Mouse (Mus musculus) granulocyte monocyte progenitor cell, adult 5-6 weeks (primary cell): ENCODE measurements around the gene Pxn. TPM values are rescaled to one million over a fixed set of nuclear protein-coding genes. Genes with fewer than 3 reads are reported as not detected.

Source experiments
- ATAC-seq: replicated peaks from 2 replicates; pipeline ENCODE4 v1.8.0; 2016; ENCODE audit warnings: mild to moderate bottlenecking, moderate TSS enrichment, inconsistent platforms; ENCODE audit not compliant: poor library complexity, severe bottlenecking
- total RNA-seq, 2 experiments: library from RNA; stranded (forward) in 1 of 2; stranded (reverse) in 1 of 2; fragments of 200-712, 200-1000 nt in 1 of 2; fragments of >200 nt in 1 of 2; fragmentation: Nextera tagmentation in 1 of 2; gene quantifications; 2 replicates each; pipeline ENCODE4 v1.2.3; 2014 to 2017

Gene Pxn
- total RNA-seq (2014; fragmentation: Nextera tagmentation) = 56.2 and 57.1 TPM in 2 replicates
- 110 and 111 TPM in 2 replicates for total RNA-seq (2017)

DNA sequence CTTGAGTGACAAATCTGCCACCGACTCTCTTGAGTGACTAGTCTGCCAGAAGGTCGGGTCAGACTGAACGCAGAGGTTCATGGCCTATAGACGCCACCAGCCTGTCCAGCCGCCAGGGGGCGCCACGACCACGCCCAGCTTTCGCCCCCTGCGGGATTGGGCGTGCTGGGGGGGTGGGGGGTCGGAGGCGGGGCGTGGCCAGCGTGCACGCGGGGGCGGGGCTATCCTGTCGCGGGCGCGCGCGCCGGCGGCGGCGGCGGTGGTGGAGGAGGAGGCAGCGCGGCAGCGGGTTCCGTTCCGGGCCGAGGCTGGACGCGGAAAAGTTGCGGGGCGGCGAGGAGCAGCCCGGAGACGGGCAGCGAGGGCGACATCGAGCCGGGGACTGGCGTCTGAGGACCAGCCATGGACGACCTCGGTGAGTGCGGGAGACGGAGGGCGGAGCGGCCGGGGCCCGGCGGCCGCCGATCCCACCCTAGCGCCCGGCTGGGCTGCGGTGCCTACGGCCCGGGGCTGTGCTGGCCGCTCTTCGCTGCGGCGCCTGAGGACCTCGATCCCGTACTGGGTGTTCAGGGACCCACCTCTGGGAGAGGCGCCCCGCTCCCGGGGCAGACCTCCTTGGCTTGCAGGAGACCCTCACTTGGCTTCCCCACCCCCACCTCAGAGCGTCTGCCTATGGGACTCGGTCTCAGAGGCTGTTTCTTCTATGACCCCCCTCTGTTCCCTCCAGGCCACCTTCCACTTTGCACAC lies at the start of gene Pxn:
Gene Pxn (plus strand): TSS at position 223 of the 748 bp plus-strand sequence.
- peak; percentile 78 for ATAC-seq

DNA sequence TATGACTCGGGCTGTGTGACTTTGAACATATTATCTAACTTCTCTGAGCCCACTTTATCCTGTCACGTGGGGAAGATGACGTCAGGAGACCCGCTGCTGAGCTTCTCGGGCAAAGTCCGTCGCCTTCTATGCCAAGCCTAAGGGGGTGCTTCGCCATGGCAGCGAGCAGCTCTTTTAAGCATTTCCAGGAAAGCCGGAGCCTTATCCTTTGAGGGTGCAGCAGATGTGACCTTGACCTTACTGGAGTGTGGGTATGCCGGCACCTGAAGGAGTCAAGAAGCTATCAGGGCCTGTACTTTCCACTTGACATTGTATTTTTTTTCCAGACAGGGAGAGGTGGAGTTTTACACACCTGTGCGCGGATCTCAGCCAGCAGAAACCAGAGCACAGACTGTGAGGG lies 47.6 kb upstream of the Pxn start:
- ATAC-seq = no peak

DNA sequence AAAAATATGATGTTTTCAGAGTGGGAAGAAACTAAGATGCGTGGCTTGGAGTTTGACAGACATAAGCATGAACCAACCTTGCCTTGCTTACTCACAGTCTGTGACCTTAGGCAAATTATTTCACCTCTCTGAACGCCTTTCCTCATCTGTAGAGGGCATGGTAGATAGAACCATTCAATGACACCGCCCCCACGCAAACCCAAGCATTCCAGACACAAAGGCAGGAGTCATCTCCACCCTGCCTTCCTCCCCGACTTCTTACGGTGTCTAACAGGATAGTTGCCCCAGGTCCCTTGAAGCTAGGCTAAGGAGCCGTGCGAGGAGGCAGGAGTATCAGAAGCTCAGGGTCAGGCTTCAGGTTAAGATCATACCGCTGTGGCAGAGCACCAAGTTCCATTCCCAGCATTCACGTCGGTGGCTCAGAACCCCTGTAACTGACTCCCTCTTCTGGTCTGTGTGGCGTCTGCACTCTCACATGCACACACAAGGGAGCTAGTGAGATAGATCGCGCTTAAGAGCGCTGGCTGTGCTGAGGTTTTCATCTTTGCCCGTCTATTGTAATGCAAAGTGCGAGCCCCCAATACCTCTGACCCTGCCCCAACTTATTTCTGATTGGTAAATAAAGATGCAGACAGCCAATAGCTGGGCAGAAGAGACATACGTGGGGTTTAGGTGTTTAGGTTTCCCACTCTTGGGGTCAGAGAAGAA lies 41.9 kb upstream of the Pxn start:
- no peak for ATAC-seq

DNA sequence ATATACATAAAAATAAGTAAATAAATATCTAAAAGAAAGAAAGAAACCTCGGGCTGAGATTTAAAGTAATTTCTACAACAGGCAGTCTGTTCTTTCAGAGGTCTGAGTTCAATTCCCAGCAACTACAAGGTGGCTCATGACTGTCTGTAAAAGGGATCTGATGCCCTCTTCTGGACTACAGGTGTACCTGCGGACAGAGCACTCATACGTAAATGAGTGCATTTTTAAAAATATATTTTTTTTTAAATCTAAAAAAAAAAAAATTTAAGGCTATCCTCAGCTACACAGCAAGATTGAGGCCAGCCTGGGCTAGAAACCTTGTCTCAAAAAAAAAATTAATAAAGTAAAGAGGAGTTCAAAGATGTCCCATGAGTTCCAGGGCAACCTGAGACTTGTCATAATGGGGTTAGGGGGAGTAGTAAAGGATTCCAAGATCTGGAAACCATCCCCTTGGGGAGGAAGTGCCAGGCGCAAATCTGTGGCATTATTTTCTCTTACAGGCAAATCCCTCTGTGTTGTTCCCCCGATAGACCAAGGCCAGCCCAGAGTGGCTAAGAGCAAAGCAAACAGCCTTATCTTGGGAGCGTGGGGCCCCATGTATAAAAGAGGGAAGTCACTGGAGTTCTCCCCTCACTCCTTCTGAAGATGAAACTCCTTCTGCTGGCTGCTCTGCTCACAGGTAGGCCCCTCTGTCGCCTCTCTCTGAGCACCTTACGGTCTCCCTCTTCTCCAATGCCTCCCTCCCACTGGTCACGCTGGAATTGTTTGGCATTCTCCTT lies 40.6 kb upstream of the Pxn start, which contains the start of gene Pla2g1b:
Gene Pla2g1b (plus strand): TSS at position 621 of the 779 bp plus-strand sequence.
- ATAC-seq = no peak

DNA sequence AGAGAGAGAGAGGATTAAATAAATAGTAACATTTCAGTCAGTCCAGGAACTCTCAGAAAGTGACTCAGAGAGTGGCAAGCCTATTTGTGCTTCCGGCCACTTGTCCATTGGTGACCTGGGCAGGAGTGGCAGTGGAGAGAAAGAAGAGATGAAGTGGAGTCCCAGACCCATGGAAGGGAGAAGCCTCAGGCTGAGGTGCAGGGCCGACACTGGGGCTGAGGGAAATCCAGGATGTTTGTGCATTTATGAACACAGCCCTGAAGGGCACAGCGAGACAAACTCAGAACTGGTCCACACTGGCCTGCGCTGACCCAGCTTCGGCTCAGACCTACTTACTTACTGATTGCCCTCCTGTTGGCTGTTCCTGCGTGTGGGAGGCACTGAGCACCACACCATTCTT lies 36.7 kb upstream of the Pxn start:
- ATAC-seq = no peak

DNA sequence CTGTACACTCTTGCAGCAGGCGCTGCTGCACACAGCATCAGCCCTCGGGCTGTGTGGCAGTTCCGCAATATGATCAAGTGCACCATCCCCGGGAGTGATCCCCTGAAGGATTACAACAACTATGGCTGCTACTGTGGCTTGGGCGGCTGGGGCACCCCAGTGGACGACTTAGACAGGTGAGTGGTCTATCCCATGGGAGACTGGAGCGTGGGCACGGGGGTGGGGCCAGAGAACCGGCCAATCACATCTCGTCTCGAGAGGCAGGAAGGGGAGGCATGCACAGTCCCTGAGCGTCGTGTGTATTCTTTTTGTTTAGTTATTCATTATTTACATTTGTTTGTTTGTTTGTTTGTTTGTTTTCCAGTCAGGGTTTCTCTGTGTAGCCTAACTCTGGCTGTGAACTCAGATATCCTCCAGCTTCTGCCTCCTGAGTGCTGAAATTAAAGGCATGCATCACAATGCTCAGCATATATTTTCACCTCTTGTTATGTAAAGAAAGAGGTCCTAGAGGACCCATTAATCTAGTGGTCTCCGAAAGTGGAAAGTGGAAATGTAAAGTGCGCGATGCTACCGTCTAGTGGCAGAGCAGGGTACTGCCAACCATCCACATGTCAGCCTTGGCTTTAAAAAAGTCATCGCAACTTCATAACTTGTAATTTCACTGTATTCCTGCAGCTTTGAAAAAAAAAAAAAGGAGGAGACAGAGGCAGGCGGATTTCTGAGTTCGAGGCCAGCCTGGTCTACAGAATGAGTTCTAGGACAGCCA lies 35.5 kb upstream of the Pxn start:
- ATAC-seq = peak; percentile 77

DNA sequence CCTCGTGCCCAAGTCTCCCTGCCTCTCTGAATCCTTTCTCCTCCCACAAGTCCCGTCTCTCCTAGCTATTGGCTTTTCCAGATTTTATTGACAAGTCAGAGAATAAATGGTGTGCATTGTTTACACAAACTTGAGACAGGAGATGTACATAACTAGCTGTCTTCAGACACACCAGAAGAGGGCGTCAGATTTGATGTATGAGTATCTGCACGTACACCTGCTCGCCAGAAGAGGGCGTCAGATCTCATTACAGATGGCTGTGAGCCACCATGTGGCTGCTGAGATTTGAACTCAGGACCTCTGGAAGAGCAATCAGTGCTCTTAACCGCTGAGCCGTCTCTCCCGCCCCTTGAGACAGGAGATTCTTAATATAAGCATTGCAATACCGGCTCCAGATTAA lies 33.3 kb upstream of the Pxn start:
- no peak for ATAC-seq

DNA sequence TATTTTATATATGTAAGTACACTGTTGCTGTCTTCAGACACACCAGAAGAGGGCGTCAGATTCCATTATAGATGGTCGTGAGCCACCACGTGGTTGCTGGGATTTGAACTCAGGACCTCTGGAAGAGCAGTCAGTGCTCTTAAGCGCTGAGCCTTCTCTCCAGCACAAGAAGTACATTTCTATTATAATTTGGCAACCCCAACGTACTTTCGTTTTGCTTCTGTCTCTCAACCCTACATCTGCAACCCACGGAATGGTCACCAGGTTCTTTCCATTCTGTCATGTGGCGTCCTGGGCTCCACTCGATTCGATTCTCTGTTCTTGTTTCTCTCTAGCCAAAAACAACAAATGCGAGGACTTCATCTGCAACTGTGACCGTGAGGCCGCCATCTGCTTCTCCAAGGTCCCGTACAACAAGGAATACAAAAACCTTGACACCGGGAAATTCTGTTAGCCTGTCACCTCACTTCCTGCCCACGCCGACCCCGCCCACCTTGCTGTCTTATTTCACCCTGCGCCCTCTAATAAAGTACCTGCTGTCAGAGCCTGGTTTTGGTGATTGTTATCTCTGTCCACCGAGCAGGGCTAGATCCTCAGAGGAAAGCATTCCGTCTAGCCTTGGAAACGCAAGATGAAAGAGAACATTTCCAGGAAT lies 32.2 kb upstream of the Pxn start:
- ATAC-seq = no peak

DNA sequence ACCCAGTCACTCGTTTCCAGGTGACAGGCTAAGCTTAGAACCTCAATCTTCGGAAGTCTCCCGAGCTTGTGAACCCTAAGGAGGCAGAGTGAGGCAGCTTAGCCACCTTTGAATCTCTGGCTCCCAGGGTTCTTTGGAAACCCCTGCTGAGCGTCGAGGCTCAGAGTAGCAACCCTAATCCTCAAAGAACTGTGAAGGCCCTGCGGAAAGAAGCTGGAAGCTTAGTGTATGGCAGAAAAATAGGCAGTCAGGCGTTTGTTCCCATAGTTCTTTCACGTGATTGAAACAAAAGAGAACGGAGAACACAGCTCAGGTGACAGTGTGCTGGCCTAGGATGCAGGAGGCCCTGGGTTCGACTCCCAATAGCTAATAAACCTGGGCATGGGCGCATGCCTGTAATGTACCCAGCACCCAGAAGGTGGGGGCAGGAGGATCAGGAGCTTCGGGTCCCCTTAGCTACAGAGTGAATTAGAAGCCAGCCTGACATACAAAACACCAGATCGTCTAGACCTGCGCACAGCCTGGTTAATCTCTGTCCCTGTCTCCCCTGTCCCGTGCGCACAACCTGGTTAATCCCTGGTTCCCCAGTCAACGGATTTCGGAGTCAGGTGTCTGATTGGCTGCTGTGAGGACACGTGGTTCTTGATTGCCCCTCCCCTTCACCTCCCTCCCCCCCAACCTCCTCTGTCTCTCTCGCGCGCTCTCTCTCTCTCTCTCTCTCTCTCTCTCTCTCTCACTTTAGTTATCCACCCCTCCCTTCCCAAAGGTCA lies 31.0 kb upstream of the Pxn start:
- peak; percentile 62 for ATAC-seq

DNA sequence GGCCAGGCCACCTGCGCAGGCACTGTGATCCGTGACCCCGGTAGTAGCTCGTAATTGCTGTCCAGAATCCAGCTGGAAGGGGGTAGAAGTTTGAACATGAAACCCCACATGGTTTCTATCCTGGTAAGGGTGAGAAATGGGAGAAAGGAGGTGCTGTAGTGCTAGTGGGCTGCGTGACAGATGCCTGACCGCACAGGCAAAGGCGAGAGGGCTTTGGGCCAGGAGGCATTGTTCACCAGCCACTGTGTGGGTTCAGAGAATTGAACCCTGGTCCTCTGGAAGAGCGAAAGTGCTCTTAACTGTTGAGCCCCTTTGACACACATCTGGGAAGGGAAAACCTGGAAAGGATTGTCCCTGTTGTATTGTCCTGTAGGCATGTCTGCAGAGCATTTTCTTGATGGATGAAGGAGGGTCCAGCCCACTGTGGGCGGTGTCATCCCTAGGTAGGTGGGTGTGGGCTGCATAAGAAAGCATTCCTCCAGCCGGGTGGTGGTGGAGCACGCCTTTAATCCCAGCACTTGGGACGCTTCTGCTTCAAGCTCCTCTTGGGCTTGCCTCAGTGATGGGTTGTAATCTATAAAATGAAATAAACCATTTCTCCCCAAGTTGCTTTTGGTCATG lies 30.3 kb upstream of the Pxn start:
- ATAC-seq = no peak

DNA sequence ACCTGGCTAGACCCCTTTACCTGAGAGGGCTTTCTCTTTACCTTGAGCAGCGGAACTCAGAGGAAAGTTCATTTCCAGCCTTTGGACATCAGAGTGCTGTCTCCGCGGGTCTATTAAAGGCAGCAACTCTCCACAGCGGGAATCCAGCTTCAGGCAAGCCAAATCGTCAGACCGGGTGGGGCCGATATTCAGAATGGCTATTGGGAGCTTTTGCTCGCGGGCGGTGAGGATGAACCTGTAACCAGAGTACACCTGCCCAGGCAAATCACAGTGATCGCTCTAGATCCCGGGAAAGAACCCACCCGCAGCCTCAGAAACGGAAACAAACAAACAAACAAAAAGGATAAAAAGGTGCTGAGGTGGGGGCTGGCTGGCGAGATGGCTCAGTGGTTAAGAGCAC lies 26.9 kb upstream of the Pxn start:
- no peak for ATAC-seq

DNA sequence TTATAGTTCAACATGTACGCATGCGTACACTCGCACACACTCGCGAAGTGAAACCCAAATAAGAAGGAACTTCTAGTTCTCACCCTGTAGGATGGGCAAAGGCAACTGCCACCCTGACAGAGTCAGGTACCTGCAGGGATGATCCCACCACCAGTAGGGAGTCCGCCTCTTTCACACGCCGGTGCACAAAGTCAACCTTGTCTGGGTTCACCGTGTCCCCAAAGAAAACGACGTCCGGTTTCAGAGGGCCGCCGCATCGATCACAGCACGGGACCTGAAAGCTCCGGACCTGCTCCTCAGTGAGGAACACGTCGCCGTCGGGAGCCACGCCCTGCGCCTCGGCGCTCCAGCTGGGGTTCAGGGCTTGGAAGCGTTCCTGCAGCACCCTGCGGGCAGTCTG lies 26.4 kb upstream of the Pxn start:
- ATAC-seq = no peak

DNA sequence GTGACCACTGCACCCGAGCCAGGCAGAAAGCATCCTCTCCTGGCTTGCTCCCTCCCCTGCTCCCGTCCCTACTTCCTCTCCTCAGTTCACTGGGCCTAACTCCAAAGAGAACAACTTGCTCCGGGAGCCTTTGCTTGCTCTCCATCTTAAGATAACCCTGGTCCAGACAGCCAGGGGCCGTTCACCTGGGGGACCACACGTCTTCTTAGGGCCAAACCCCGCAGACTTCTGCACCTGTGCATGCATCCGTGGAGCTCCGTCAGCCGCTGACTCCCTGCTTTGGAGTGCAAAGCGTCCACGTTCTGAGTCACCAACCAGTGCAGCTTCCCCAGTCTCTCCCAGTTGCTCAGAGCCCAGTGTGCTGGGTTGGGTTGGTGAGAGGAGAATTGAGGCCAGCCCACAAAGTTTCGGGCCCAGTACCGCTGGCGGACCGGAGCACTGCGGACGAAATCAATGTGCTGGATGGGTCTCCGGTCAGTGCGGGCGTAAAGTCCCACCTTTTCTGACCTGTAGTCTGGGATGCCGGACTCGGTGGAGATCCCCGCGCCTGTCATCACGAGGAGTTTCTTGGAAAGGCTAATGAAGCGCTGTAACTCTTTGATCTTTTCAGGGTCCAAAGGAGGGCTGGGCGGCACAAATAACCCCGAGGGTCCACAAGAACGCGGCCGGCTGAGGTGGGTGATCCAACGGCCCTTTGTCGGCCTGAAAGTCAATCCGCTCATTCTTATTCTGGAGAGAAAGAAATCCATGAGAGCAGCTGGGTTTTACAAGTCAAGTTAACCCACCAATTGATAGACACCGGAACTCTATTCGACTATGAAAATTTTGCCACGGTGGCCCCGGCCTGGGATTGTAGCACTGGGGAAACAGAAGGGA lies 23.8 kb upstream of the Pxn start:
- ATAC-seq = no peak

DNA sequence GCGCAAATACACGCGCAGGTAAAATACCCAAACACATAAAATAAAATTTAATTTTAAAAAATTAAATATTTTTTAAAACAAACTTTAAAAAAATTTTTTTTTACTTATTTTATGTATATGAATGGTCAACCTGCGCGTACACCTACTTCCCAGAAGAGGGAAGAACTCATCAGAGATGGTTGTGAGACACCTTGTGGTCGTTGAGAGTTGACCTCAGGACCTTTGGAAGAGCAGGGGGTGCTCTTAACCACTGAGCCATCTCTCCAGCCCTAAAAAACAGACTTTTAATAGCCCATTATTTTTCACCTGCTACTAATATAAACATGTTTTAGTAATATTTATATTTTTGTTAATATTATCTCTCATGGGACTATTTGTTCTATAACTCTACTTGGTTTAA lies 23.1 kb upstream of the Pxn start:
- ATAC-seq = no peak

DNA sequence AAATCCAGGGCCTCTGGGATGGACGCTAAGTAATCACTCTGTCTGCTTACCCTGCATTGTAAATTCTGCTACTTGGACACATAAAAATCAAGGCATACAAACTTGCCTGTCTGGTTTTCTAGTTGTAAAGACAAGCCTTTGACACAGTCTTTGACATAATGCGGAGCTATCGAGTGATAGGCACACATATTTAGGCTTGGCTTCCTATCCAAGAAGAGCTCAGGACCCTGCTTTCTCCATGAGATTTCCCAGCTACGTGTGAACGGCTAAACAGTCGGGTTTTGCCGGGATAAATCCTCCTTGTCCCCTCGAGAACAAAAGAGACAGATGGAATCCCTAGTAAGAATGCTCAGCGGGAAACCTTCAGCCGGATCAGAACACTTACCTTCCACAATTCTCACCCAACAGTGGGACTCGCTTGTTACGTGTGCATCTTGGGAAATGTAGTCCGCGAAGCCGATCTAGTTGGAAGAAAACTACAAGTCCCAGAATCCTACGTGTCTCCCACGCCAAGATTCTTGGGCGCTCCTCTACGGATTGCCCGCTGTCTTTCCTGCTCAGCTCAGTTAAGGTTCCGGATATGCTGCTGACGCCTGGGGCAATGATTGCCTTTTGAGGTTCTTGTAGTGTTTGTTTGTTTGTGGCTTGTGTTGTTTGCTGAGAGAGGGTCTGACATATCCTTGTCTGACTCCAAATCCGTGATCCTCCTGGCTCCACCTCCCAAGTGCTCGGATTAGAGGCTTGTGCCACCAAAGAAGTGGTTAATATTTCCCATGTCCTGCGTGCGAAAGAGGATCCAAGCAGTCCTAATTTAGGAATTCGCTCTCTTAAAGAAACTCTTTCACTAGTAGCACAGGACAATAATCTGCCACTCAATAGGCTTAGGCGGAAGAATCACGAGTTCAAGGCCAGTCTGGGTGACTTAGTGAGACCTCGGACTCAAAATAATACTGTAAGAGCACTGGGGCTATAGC lies 22.2 kb upstream of the Pxn start, which contains the start of gene Sirt4:
Gene Sirt4 (minus strand): TSS at position 779 of the 974 bp plus-strand sequence.
- peak; percentile 91 for ATAC-seq

DNA sequence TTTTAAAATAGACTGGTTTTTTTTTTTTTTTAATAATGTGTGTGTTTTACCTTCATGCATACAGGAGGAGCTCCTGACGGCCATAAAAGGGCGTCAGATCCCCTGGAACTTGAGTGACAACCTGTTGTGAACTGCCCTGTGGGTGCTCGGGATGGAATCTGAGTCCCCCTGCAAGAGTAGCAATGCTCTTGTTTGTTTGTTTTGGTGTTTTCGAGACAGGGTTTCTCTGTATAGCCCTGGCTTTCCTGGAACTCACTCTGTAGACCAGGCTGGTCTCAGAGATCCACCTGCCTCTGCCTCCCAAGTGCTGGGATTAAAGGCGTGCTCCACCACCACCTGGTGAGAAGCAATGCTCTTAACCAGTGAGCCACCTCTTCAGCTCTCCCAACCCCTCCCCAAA lies 21.5 kb upstream of the Pxn start:
- no peak for ATAC-seq
